Mouse (Mus musculus) hindbrain, embryonic 12.5 days (tissue): ENCODE data around the gene Cux2. TPM values are rescaled to one million over a fixed set of nuclear protein-coding genes. Genes with fewer than 3 reads are reported as not detected.
A peak's percentile ranks its signal among the peaks of the same experiment; 100 is the strongest.

Source experiments
- ATAC-seq: fragments of 200-750 bp; cut with Nextera tagmentation; 2 replicates; pipeline ENCODE4 v1.8.0; 2017; ENCODE audit warnings: moderate TSS enrichment; ENCODE audit not compliant: low FRiP score
- H3K27ac ChIP-seq: fragments of 300-500 bp; sonication (generic); 2 replicates; pipeline ENCODE4 v1.5.1; 2016; ENCODE audit warnings: mild to moderate bottlenecking
- H3K27me3 ChIP-seq: fragments of 300-500 bp; sonication (generic); 2 replicates; pipeline ENCODE4 v1.6.1; 2016; ENCODE audit warnings: mild to moderate bottlenecking
- H3K36me3 ChIP-seq: fragments of 300-500 bp; sonication (generic); 2 replicates; pipeline ENCODE4 v1.6.1; 2016; ENCODE audit warnings: mild to moderate bottlenecking
- H3K4me1 ChIP-seq: fragments of 300-500 bp; sonication (generic); 2 replicates; pipeline ENCODE4 v1.6.1; 2016
- H3K4me2 ChIP-seq: fragments of 300-500 bp; sonication (generic); replicated peaks from 2 replicates; pipeline ENCODE4 v1.6.1; 2016; ENCODE audit warnings: mild to moderate bottlenecking
- H3K4me3 ChIP-seq: fragments of 300-500 bp; sonication (generic); 2 replicates; pipeline ENCODE4 v1.5.1; 2016; ENCODE audit warnings: mild to moderate bottlenecking
- H3K9ac ChIP-seq: fragments of 300-500 bp; sonication (generic); 2 replicates; pipeline ENCODE4 v1.6.1; 2016; ENCODE audit warnings: mild to moderate bottlenecking, moderate library complexity
- H3K9me3 ChIP-seq: fragments of 300-500 bp; sonication (generic); replicated peaks from 2 replicates; pipeline ENCODE4 v1.6.1; 2016; ENCODE audit warnings: mild to moderate bottlenecking
- WGBS: fragments of 180-500 bp; shearing (Covaris S2); methylation state at CpG from one replicate; pipeline ENCODE4 v1.1.7; 2016; 5-methylcytosine and 5-hydroxymethylcytosine counted together
- polyA plus RNA-seq: library from polyadenylated mRNA; unstranded; fragments of >200 nt; fragmentation: Nextera tagmentation; extraction: Ambion mirVana; gene quantifications from 2 replicates; pipeline ENCODE4 v1.2.1, GENCODE M21; 2016

Gene Cux2
- polyA plus RNA-seq: 25.7 and 27.0 TPM in 2 replicates

- H3K36me3 ChIP-seq: no peaks in the 10 kb centered on the region
- peak within 1 kb of the TSS; percentile 84 for H3K9ac ChIP-seq
- H3K9me3 ChIP-seq: no peaks in the 10 kb centered on the region
- peak; percentile 67 for ATAC-seq
- H3K4me2 ChIP-seq: peak within 1 kb of the TSS; percentile 82
- H3K27ac ChIP-seq: peak within 1 kb of the TSS; percentile 99
- WGBS: under 1% methylated on average over 81 of the region's 90 CpGs
- peaks cover 62% of the 10 kb centered on the region for H3K4me1 ChIP-seq
- peaks cover 10% of the 10 kb centered on the region; the same call in 1 of the 2 replicates for H3K27me3 ChIP-seq
- H3K4me3 ChIP-seq: peak within 1 kb of the TSS; percentile 84
Observed at GRCm38 (mm10) chr5:122050017-122050831, at the start of gene Cux2. Cux2 (minus strand) TSS chr5:122050102.

DNA sequence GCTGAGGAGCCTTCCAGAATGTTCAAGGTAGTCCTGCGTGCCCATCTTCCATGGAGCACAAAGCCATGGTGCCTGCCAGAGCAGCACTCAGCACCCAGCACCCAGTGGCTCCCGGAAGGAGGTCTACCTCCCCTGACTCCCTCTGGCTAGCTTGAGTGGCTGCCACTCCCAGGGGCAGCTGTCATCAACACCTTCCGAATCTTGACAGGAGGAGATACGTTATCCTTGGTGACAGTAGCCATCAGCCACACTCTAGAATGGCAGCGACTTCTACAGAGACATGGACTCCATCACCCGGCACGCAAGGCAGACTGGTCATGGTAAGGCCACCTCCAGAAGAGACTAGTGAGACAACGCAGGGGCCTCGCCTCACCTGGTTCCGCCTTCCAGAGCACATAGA is 44.5 kb upstream of the Cux2 start:
- 91% methylated on average over 10 of the region's 10 CpGs for WGBS
- Histone ChIP-seq H3K4me2 (no peak overlapping the region), H3K4me1 (no peaks in the 10 kb centered on the region), H3K27me3 (peaks cover 8% of the 10 kb centered on the region; the same call in 1 of the 2 replicates), H3K9ac (no peak overlapping the region), H3K4me3 (no peak overlapping the region), H3K9me3 (no peaks in the 10 kb centered on the region), H3K36me3 (no peaks in the 10 kb centered on the region), H3K27ac (no peak overlapping the region)
- no peak for ATAC-seq

- no peak overlapping the region for H3K27ac ChIP-seq
- H3K4me2 ChIP-seq: no peak overlapping the region
- no peak for ATAC-seq
- H3K9ac ChIP-seq: no peak overlapping the region
- WGBS: 88% methylated on average over 14 of the region's 14 CpGs
- no peaks in the 10 kb centered on the region for H3K9me3 ChIP-seq
- no peak overlapping the region for H3K4me3 ChIP-seq
- no peaks in the 10 kb centered on the region for H3K4me1 ChIP-seq
- peaks cover 6% of the 10 kb centered on the region; the same call in 1 of the 2 replicates for H3K27me3 ChIP-seq
- H3K36me3 ChIP-seq: no peaks in the 10 kb centered on the region
Observed at GRCm38 (mm10) chr5:122093734-122094133, 43.8 kb upstream of the Cux2 start.

DNA sequence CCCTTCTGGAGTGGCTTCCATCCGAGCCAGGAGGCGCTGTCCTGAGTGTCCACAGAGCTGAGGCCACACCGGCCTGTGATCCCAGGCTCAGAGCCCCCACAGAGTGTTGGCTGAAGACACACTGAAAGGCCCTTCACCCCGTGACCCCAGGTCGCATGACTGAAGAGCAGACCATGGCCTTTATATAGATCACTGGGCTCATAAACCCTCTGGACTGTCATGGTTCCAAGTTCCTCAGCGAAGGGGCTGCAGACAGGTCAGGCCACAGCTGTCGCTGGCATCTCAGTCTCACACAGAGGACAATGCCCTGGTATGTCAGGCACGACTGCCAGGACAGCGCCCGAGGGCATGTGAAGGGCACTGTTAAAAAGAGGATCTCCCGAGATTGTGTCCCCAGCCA is 42.9 kb upstream of the Cux2 start:
- Histone ChIP-seq H3K4me1 (no peaks in the 10 kb centered on the region), H3K9ac (no peak overlapping the region)
- WGBS: 49% methylated on average over 11 of the region's 11 CpGs

GRCm38 (mm10) chr5:122091070-122091469 is 41.2 kb upstream of the Cux2 start:
- no peaks in the 10 kb centered on the region for H3K36me3 ChIP-seq
- no peak overlapping the region for H3K27ac ChIP-seq
- H3K9ac ChIP-seq: no peak overlapping the region
- no peaks in the 10 kb centered on the region for H3K9me3 ChIP-seq
- no peaks in the 10 kb centered on the region for H3K4me1 ChIP-seq
- no peaks in the 10 kb centered on the region for H3K27me3 ChIP-seq
- no peak for ATAC-seq
- H3K4me2 ChIP-seq: no peak overlapping the region
- no peak overlapping the region for H3K4me3 ChIP-seq
- WGBS: 12% methylated on average over 15 of the region's 15 CpGs

More for the DNA sequence above, 42.9 kb upstream of the Cux2 start:
- Histone ChIP-seq H3K27ac (no peak overlapping the region), H3K4me2 (no peak overlapping the region), H3K9me3 (no peaks in the 10 kb centered on the region), H3K27me3 (no peaks in the 10 kb centered on the region), H3K36me3 (no peaks in the 10 kb centered on the region), H3K4me3 (no peak overlapping the region)
- ATAC-seq: no peak

DNA sequence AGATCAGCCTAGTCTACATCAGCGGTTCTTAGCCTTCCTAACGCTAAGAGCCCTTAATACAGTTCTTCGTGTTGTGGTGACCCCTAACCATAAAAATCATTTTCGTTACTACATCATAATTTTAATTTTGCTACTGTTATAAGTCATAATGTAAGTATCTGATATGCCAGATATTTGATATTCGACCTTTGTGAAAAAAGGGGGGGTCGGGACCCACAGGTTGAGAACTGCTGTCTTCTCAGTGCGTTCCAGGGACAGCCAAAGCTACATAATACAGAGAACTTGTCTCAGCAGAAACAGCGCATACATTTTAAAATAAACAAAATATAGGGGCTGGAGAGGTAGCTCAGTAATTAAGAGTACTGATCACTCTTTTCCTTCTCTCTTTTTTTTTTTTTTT is 39.8 kb upstream of the Cux2 start:
- no peaks in the 10 kb centered on the region for H3K36me3 ChIP-seq
- H3K4me1 ChIP-seq: no peaks in the 10 kb centered on the region
- H3K9me3 ChIP-seq: no peaks in the 10 kb centered on the region
- no peak overlapping the region for H3K4me2 ChIP-seq
- ATAC-seq: no peak
- H3K27ac ChIP-seq: no peak overlapping the region
- WGBS: 81% methylated on average over 8 of the region's 8 CpGs
- H3K9ac ChIP-seq: no peak overlapping the region
- peaks cover 3% of the 10 kb centered on the region for H3K27me3 ChIP-seq
- H3K4me3 ChIP-seq: no peak overlapping the region

DNA sequence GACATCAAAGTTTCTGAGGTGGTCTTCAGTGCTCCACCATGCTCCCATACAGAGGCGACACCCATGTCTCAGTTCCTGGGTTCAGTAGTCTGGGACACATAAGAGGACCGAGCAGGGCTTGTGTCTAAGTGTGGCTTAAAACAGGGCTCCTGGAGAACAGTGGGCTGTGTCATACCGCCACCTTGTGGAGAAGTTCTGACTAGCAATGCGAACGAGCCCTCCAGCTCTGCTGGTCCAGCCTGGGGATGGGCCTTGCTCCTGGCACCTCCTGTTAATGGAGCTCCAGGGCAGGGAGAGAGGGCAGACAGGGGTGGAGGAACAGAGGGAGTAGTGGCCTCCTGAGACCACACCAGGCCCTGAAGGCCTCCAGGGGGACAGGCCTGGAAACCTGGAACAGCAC is 39.0 kb upstream of the Cux2 start:
- peak; percentile 46; the same call in 1 of the 2 replicates for ATAC-seq
- 4% methylated on average over 5 of the region's 5 CpGs for WGBS
- H3K4me2 ChIP-seq: no peak overlapping the region

DNA sequence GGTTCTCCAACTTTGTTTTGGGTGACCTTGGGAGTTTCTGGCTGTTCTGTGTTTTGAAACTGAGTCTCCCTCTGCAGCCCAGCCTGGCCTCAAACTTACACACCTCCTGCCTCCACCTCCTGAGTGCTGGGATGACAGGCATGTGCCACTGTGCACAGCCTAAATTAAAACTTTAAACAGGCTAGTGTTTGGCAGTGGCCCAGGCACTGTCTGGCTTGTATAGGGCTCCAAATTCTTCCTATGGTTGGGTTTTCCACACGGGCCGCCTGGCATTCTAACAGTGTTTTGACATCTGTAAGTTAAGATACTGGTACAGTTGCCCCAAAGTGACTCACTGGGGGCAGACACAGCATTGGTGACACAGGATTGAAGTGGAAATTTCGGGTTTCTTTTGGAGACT is 36.2 kb upstream of the Cux2 start:
- ATAC-seq: no peak

More for the DNA sequence above, 39.0 kb upstream of the Cux2 start:
- no peaks in the 10 kb centered on the region for H3K36me3 ChIP-seq
- no peaks in the 10 kb centered on the region for H3K4me1 ChIP-seq
- no peak overlapping the region for H3K27ac ChIP-seq
- H3K9me3 ChIP-seq: no peaks in the 10 kb centered on the region
- H3K27me3 ChIP-seq: peaks cover 3% of the 10 kb centered on the region
- H3K9ac ChIP-seq: no peak overlapping the region
- H3K4me3 ChIP-seq: no peak overlapping the region

DNA sequence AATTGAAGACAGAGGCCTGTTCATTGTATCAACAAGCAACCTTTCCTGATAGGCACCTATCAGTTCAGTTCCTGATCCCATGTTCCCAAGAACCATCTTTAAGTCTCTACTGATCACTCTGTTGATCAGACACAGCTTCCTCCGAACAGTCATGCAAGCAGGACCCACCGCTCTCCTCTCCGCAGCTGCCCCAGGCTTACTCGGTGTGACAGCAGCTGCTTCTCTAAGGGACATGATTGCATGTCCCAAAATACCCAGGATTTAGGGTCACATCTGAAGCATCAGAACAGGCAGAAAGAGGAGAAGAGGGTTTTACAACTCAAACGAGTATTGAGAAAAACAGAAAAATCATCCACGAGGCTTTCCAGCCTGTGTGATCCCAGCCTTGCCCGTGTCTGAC is 35.4 kb upstream of the Cux2 start:
- ATAC-seq: no peak
- H3K4me1 ChIP-seq: no peaks in the 10 kb centered on the region; the same call in 1 of the 2 replicates
- no peaks in the 10 kb centered on the region for H3K36me3 ChIP-seq
- no peak overlapping the region for H3K27ac ChIP-seq
- no peak overlapping the region for H3K4me3 ChIP-seq
- WGBS: 78% methylated on average over 7 of the region's 7 CpGs
- H3K9ac ChIP-seq: no peak overlapping the region
- no peaks in the 10 kb centered on the region for H3K9me3 ChIP-seq
- H3K4me2 ChIP-seq: no peak overlapping the region
- H3K27me3 ChIP-seq: peaks cover 3% of the 10 kb centered on the region

More for the DNA sequence above, 36.2 kb upstream of the Cux2 start:
- H3K9ac ChIP-seq: no peak overlapping the region
- no peaks in the 10 kb centered on the region for H3K36me3 ChIP-seq
- H3K27me3 ChIP-seq: peaks cover 3% of the 10 kb centered on the region
- no peak overlapping the region for H3K4me3 ChIP-seq
- H3K4me2 ChIP-seq: no peak overlapping the region
- H3K4me1 ChIP-seq: no peaks in the 10 kb centered on the region
- H3K27ac ChIP-seq: no peak overlapping the region
- H3K9me3 ChIP-seq: no peaks in the 10 kb centered on the region
- WGBS: 69% methylated on average over 3 of the region's 3 CpGs

DNA sequence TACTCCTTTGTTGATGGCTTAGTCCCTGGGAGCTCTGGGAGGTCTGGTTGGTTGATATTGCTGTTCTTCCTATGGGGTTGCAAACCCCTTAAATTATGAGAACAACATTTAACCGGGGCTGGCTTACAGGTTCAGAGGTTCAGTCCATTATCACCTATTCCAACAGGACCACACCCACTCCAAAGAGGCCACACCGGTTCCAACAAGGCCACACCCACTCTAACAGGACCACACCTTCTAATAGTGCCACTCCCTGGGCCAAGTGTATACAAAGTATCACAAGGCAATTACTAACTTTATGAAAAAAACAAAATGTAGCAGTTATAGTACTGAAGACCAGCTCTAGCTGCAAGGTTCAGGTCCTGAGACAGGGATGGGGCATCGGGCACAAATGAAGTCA is 34.6 kb upstream of the Cux2 start:
- Histone ChIP-seq H3K36me3 (no peaks in the 10 kb centered on the region), H3K27me3 (peaks cover 3% of the 10 kb centered on the region), H3K4me3 (no peak overlapping the region), H3K4me1 (no peaks in the 10 kb centered on the region; the same call in 1 of the 2 replicates), H3K27ac (no peak overlapping the region), H3K9me3 (no peaks in the 10 kb centered on the region), H3K9ac (no peak overlapping the region), H3K4me2 (no peak overlapping the region)
- ATAC-seq: no peak
- 72% methylated on average over 3 of the region's 3 CpGs for WGBS

- Histone ChIP-seq H3K27me3 (peaks cover 3% of the 10 kb centered on the region), H3K4me3 (no peak overlapping the region), H3K27ac (no peak overlapping the region), H3K9ac (no peak overlapping the region), H3K9me3 (no peaks in the 10 kb centered on the region; the same call in 1 of the 2 replicates), H3K36me3 (no peaks in the 10 kb centered on the region), H3K4me2 (no peak overlapping the region), H3K4me1 (no peaks in the 10 kb centered on the region; the same call in 1 of the 2 replicates)
- no peak for ATAC-seq
- 93% methylated on average over 2 of the region's 2 CpGs for WGBS
Observed at GRCm38 (mm10) chr5:122083282-122083681, 33.4 kb upstream of the Cux2 start.

- H3K4me2 ChIP-seq: no peak overlapping the region
- H3K27ac ChIP-seq: no peak overlapping the region
- no peak for ATAC-seq
- WGBS: 93% methylated on average over 13 of the region's 13 CpGs
- H3K27me3 ChIP-seq: peaks cover 3% of the 10 kb centered on the region
- H3K4me1 ChIP-seq: no peaks in the 10 kb centered on the region; the same call in 1 of the 2 replicates
- H3K4me3 ChIP-seq: no peak overlapping the region
- H3K9ac ChIP-seq: no peak overlapping the region
- no peaks in the 10 kb centered on the region; the same call in 1 of the 2 replicates for H3K9me3 ChIP-seq
- H3K36me3 ChIP-seq: no peaks in the 10 kb centered on the region
Observed at GRCm38 (mm10) chr5:122081471-122081870, 31.6 kb upstream of the Cux2 start.

DNA sequence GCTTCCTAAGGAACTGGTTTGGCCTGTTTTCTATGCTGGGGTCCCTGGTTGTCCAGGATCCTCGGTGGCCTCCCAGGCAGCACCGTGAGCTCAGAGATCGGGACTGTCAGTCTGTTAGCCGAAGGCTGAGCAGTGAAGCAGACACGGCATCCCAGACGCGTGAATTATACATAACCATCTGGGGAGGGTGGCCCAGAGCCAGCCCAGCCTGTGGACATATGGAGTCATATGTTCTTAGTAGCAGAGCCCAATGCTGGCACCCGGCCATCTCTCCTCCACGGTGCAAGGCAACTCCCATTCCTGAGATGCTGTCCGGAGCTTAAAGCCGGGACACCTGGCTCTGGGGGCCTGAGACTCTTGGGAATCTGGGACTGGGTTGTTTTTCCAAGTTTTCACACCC is 31.0 kb upstream of the Cux2 start:
- WGBS: 61% methylated on average over 11 of the region's 11 CpGs
- Histone ChIP-seq H3K4me3 (no peak overlapping the region), H3K36me3 (no peaks in the 10 kb centered on the region)

More for the DNA sequence above, 31.0 kb upstream of the Cux2 start:
- no peak overlapping the region for H3K4me2 ChIP-seq
- H3K9ac ChIP-seq: no peak overlapping the region
- no peaks in the 10 kb centered on the region; the same call in 1 of the 2 replicates for H3K4me1 ChIP-seq
- no peak overlapping the region for H3K27ac ChIP-seq
- no peaks in the 10 kb centered on the region; the same call in 1 of the 2 replicates for H3K9me3 ChIP-seq
- peak; percentile 58 for ATAC-seq
- H3K27me3 ChIP-seq: peaks cover 3% of the 10 kb centered on the region
